Comparison of ENCODE assay signal across 19 mouse cellular contexts in genomic region chrX:70925646-70926045, GRCm38 (mm10).
"Had no signal": no experiment of that assay in that cellular context is flagged by ENCODE, and none has a peak within 500 bp of the region (broad histone marks: within the 10 kb centered on the region; RNA-seq: fewer than 3 reads in every experiment).

No protein-coding gene starts in this region.

- DNase-seq: kidney, adult 11 months; kidney, adult 9 months; kidney, postnatal 36 days; liver; liver, embryonic 13.5 days; liver, postnatal 0 days; lung, postnatal 14 days; retina, postnatal 1 day; thymus, adult 18-20 months; thymus, postnatal 14 days had no signal

- H3K27ac ChIP-seq: kidney, postnatal 0 days; left cerebral cortex, adult 2 months; limb, embryonic 12.5 days; liver, embryonic 13.5 days; lung, embryonic 15.5 days; macrophage; midbrain, embryonic 15.5 days; neural tube, embryonic 13.5 days; stomach, postnatal 0 days had no signal

- H3K4me3 ChIP-seq: left cerebral cortex, adult 2 months; limb, embryonic 12.5 days; liver, embryonic 13.5 days; lung, embryonic 15.5 days; megakaryocyte, embryonic 14.5 days; midbrain, embryonic 15.5 days; neural tube, embryonic 13.5 days had no signal
